14 mouse cellular contexts compared by ENCODE assay signal in the genomic region with DNA sequence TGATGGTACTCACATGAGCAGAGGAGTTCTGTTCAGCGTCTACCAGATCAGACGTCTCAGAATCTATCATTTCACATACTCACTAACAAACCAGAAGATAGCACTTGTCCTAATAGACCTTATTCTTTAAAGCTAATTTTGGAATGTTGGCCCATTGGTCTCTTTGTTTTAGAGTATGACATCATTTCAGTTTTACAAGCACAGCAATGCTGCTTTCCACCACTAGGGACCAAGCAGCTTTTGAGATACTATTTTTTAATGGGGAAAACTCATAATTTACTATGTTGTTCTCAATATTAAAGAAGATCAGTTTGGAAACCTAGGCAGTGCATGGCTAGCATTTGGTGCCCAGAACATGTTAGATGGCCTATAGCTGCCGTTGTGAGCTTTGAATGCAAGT. TPM values are rescaled to one million over a fixed set of nuclear protein-coding genes. Genes with fewer than 3 reads are reported as not detected.
A peak's percentile ranks its signal among the peaks of the same experiment; 100 is the strongest.
DNase-seq lines count a peak whose midpoint lies in the region; ATAC-seq and TF ChIP-seq lines count a peak whose summit lies in the region.
"Had no signal": no experiment of that assay in that cellular context is flagged by ENCODE, and none has a peak within 500 bp of the region (broad histone marks: within the 10 kb centered on the region; RNA-seq: fewer than 3 reads in every experiment).

No protein-coding gene starts in this region.

- no peaks in the 10 kb centered on the region for H3K36me3 ChIP-seq in kidney, postnatal 0 days (ENCODE audit: insufficient read depth, low read length)
- no peaks in the 10 kb centered on the region for H3K36me3 ChIP-seq in limb, embryonic 10.5 days
- H3K36me3 ChIP-seq: heart, embryonic 12.5 days; hindbrain, embryonic 13.5 days; kidney, embryonic 15.5 days had no signal

- no peak overlapping the region for H3K4me2 ChIP-seq in kidney, postnatal 0 days (ENCODE audit: low read length)
- H3K4me2 ChIP-seq: heart, embryonic 12.5 days; hindbrain, embryonic 13.5 days; kidney, embryonic 15.5 days; liver, embryonic 11.5 days had no signal

- no peak overlapping the region for H3K27ac ChIP-seq in kidney, postnatal 0 days
- H3K27ac ChIP-seq in limb, embryonic 10.5 days = no peak overlapping the region
- H3K27ac ChIP-seq: hindbrain, embryonic 13.5 days; kidney, embryonic 15.5 days had no signal

- 93% methylated on average over 3 of the region's 3 CpGs for WGBS in kidney, postnatal 0 days
- WGBS in limb, embryonic 10.5 days = 89% methylated on average over 3 of the region's 3 CpGs

- peak; percentile 16 for DNase-seq in kidney, postnatal 0 days (ENCODE audit: low spot score)
- no peak for DNase-seq in kidney, postnatal 10 days
- peak; percentile 14 for DNase-seq in CD4-positive helper T cell, adult 2 months (ENCODE audit: low read depth, low spot score)
- peak; percentile 35 for DNase-seq in NIH3T3 (ENCODE audit: low read depth)
- no peak for DNase-seq in cerebellum, adult 11 months
- DNase-seq in limb, embryonic 10.5 days (ENCODE audit: low spot score) = no peak
- DNase-seq: adrenal gland, postnatal 14 days; embryo, embryonic 11 days; thymus, postnatal 14 days had no signal

- no peaks in the 10 kb centered on the region for H3K9me3 ChIP-seq in kidney, postnatal 0 days (replicated peaks; ENCODE audit: low read length)
- H3K9me3 ChIP-seq in limb, embryonic 10.5 days (replicated peaks) = no peaks in the 10 kb centered on the region
- H3K9me3 ChIP-seq: heart, embryonic 12.5 days; hindbrain, embryonic 13.5 days; kidney, embryonic 15.5 days had no signal

- peak; percentile 49; the same call in 1 of the 2 replicates for TF ChIP-seq CTCF in kidney, postnatal 0 days (IDR thresholded peaks at IDR 0.05; ENCODE audit: low read depth)

- H3K4me3 ChIP-seq in kidney, postnatal 0 days (replicated peaks; ENCODE audit: low read depth, low read length) = no peak overlapping the region
- H3K4me3 ChIP-seq in limb, embryonic 10.5 days = no peak overlapping the region
- H3K4me3 ChIP-seq: heart, embryonic 12.5 days; hindbrain, embryonic 13.5 days; kidney, embryonic 15.5 days had no signal

- H3K27me3 ChIP-seq in kidney, postnatal 0 days (ENCODE audit: insufficient read depth, low read length) = no peaks in the 10 kb centered on the region
- no peaks in the 10 kb centered on the region for H3K27me3 ChIP-seq in limb, embryonic 10.5 days (ENCODE audit: low read depth, poor library complexity, severe bottlenecking)
- H3K27me3 ChIP-seq: heart, embryonic 12.5 days; hindbrain, embryonic 13.5 days; kidney, embryonic 15.5 days had no signal

- no peak for ATAC-seq in kidney, postnatal 0 days (replicated peaks; ENCODE audit: low FRiP score, low read depth)
- peak; percentile 68 for ATAC-seq in megakaryocyte-erythroid progenitor cell, adult 5-6 weeks (replicated peaks; ENCODE audit: low FRiP score, low TSS enrichment, poor library complexity, severe bottlenecking)

- H3K9ac ChIP-seq in kidney, postnatal 0 days (ENCODE audit: low read depth, low read length) = no peak overlapping the region
- H3K9ac ChIP-seq: heart, embryonic 12.5 days; hindbrain, embryonic 13.5 days; kidney, embryonic 15.5 days had no signal

- H3K4me1 ChIP-seq in kidney, postnatal 0 days (replicated peaks; ENCODE audit: insufficient read depth, low read length) = no peaks in the 10 kb centered on the region
- no peaks in the 10 kb centered on the region for H3K4me1 ChIP-seq in limb, embryonic 10.5 days
- H3K4me1 ChIP-seq: heart, embryonic 12.5 days; hindbrain, embryonic 13.5 days; kidney, embryonic 15.5 days had no signal

RNA-seq across cellular contexts. Expression of a gene that starts 7.3 kb away (rescaled TPM):
- polyA plus RNA-seq in kidney, postnatal 0 days (2015; fragmentation: Nextera tagmentation; extraction: Ambion mirVana) = 82.1 and 91.6 TPM in 2 replicates
- total RNA-seq in megakaryocyte-erythroid progenitor cell, adult 5-6 weeks (2014; fragmentation: Nextera tagmentation) = 52.2 and 70.7 TPM in 2 replicates
- total RNA-seq in megakaryocyte-erythroid progenitor cell, adult 5-6 weeks (2017) = 84.5 and 129 TPM in 2 replicates
- polyA plus RNA-seq in limb, embryonic 10.5 days (2016; fragmentation: Nextera tagmentation; extraction: Ambion mirVana) = 32.1 and 36.0 TPM in 2 replicates

Comparison
In these comparisons a context has a peak if more than half of its experiments do, and no peak if none do; other contexts are left out.
1. DNase-seq: peak in kidney, postnatal 0 days (single experiment), CD4-positive helper T cell, adult 2 months (single experiment) and NIH3T3 (single experiment); none in kidney, postnatal 10 days (single experiment), cerebellum, adult 11 months (single experiment) and limb, embryonic 10.5 days (single experiment).